Mouse (Mus musculus): ENCODE data around the gene Prkca.

- no peak for TF ChIP-seq ZC3H11A (IDR thresholded peaks at IDR 0.05; ENCODE audit: borderline replicate concordance, low read depth, low read length)
- TF ChIP-seq ZNF384 (IDR thresholded peaks at IDR 0.05; ENCODE audit: low read depth, low read length), result no peak
- no peak for TF ChIP-seq CHD2 (IDR thresholded peaks at IDR 0.05; ENCODE audit: low read depth, low read length)
- no peak for TF ChIP-seq HCFC1 (IDR thresholded peaks at IDR 0.05; ENCODE audit: borderline replicate concordance, insufficient read depth, low read length)
These were observed 21.3 kb upstream of the Prkca start for GRCm38 (mm10) chr11:108364945-108365589.
